In genomic region chr6:113195596-113195992, GRCm38 (mm10) we compare ENCODE assay signal across 8 mouse cellular contexts. TPM values are rescaled to one million over a fixed set of nuclear protein-coding genes. Genes with fewer than 3 reads are reported as not detected.
A peak's percentile ranks its signal among the peaks of the same experiment; 100 is the strongest.
DNase-seq lines count a peak whose midpoint lies in the region; ATAC-seq and TF ChIP-seq lines count a peak whose summit lies in the region.

No protein-coding gene starts in this region.

- WGBS in cerebellum, adult 2 months: 3% methylated on average over 9 of the region's 9 CpGs
- WGBS in lung, postnatal 0 days: 15% methylated on average over 9 of the region's 9 CpGs
- WGBS in limb, embryonic 10.5 days: 22% methylated on average over 9 of the region's 9 CpGs
- 17% methylated on average over 9 of the region's 9 CpGs for WGBS in stomach, embryonic 14.5 days

- no peak for TF ChIP-seq POLR2A in cerebellum, adult 2 months (IDR thresholded peaks at IDR 0.05; ENCODE audit: borderline replicate concordance, insufficient read depth, low read length)

- no peak overlapping the region for H3K9ac ChIP-seq in lung, postnatal 0 days (replicated peaks; ENCODE audit: low read depth)
- H3K9ac ChIP-seq in stomach, embryonic 14.5 days (replicated peaks; ENCODE audit: low read depth, low read length): no peak overlapping the region

- no peaks in the 10 kb centered on the region for H3K36me3 ChIP-seq in lung, postnatal 0 days (ENCODE audit: insufficient read depth, low read length)
- no peaks in the 10 kb centered on the region for H3K36me3 ChIP-seq in limb, embryonic 10.5 days
- H3K36me3 ChIP-seq in stomach, embryonic 14.5 days (ENCODE audit: control insufficient read depth, insufficient read depth, low read length): no peaks in the 10 kb centered on the region

- TF ChIP-seq CTCF in cerebellum, adult 2 months (IDR thresholded peaks at IDR 0.05; ENCODE audit: borderline replicate concordance, insufficient read depth, low read depth, low read length): no peak
- no peak for TF ChIP-seq CTCF in lung, postnatal 0 days (IDR thresholded peaks at IDR 0.05)

- H3K4me2 ChIP-seq in lung, postnatal 0 days (replicated peaks; ENCODE audit: low read depth, low read length): peak overlapping the region; percentile 59; the same call in 1 of the 2 replicates
- peak overlapping the region; percentile 68 for H3K4me2 ChIP-seq in stomach, embryonic 14.5 days (replicated peaks; ENCODE audit: low read depth, low read length)

- H3K4me1 ChIP-seq in cerebellum, adult 2 months (ENCODE audit: control insufficient read depth, insufficient read depth, low read length): peaks cover 12% of the 10 kb centered on the region; the same call in 1 of the 2 replicates
- H3K4me1 ChIP-seq in lung, postnatal 0 days (ENCODE audit: insufficient read depth, low read depth, low read length): no peaks in the 10 kb centered on the region
- peaks cover 17% of the 10 kb centered on the region for H3K4me1 ChIP-seq in limb, embryonic 10.5 days
- H3K4me1 ChIP-seq in stomach, embryonic 14.5 days (ENCODE audit: control insufficient read depth, insufficient read depth, low read length): 0 out of 2 replicates have a peak, but pooled peaks cover 3% of the 10 kb centered on the region

- DNase-seq in cerebellum, adult 2 months: no peak
- no peak for DNase-seq in cerebellum, adult 8-10 months
- DNase-seq in lung, postnatal 0 days (ENCODE audit: low spot score): no peak
- no peak for DNase-seq in lung, postnatal 14 days
- no peak for DNase-seq in limb, embryonic 10.5 days (ENCODE audit: low spot score)
- no peak for DNase-seq in ovary, postnatal 36 days (ENCODE audit: low spot score)

- H3K27ac ChIP-seq in cerebellum, adult 2 months (ENCODE audit: insufficient read depth, low read length): peak overlapping the region; percentile 80
- H3K27ac ChIP-seq in lung, postnatal 0 days (ENCODE audit: low read length): no peak overlapping the region
- H3K27ac ChIP-seq in limb, embryonic 10.5 days: no peak overlapping the region
- no peak overlapping the region for H3K27ac ChIP-seq in stomach, embryonic 14.5 days (ENCODE audit: low read length)

- no peaks in the 10 kb centered on the region for H3K9me3 ChIP-seq in lung, postnatal 0 days (ENCODE audit: low read length)
- no peaks in the 10 kb centered on the region for H3K9me3 ChIP-seq in limb, embryonic 10.5 days (replicated peaks)
- no peaks in the 10 kb centered on the region for H3K9me3 ChIP-seq in stomach, embryonic 14.5 days (ENCODE audit: control insufficient read depth, low read depth, low read length)

- no peaks in the 10 kb centered on the region for H3K27me3 ChIP-seq in cerebellum, adult 2 months (ENCODE audit: control insufficient read depth, insufficient read depth, low read length)
- H3K27me3 ChIP-seq in lung, postnatal 0 days (replicated peaks; ENCODE audit: insufficient read depth, low read length): peaks cover 23% of the 10 kb centered on the region
- H3K27me3 ChIP-seq in limb, embryonic 10.5 days (ENCODE audit: low read depth, poor library complexity, severe bottlenecking): peaks cover 47% of the 10 kb centered on the region
- peaks cover 25% of the 10 kb centered on the region for H3K27me3 ChIP-seq in stomach, embryonic 14.5 days (ENCODE audit: control insufficient read depth, insufficient read depth, low read length)

- no peak for TF ChIP-seq EP300 in lung, postnatal 0 days (IDR thresholded peaks at IDR 0.05)

- H3K4me3 ChIP-seq in cerebellum, adult 2 months (replicated peaks; ENCODE audit: insufficient read depth, low read depth, low read length): peak overlapping the region; percentile 97
- H3K4me3 ChIP-seq in lung, postnatal 0 days (ENCODE audit: low read depth, low read length): 0 out of 2 replicates have a peak overlapping the region, but pooled peaks have one; percentile 34
- peak overlapping the region; percentile 64 for H3K4me3 ChIP-seq in limb, embryonic 10.5 days
- peak overlapping the region; percentile 35; the same call in 1 of the 2 replicates for H3K4me3 ChIP-seq in stomach, embryonic 14.5 days (ENCODE audit: low read depth, low read length)

- no peak for ATAC-seq in lung, postnatal 0 days
- ATAC-seq in stomach, embryonic 14.5 days (ENCODE audit: insufficient number of reproducible peaks, insufficient read depth, low FRiP score, low read depth): no peak
- no peak for ATAC-seq in CD4-positive, CD25-positive, alpha-beta regulatory T cell, adult 4 months

RNA-seq across cellular contexts. Expression of gene Lhfpl4, which starts 0.4 kb away (rescaled TPM):
- 53.1 and 57.5 TPM in 2 replicates for polyA plus RNA-seq in cerebellum, adult 2 months (2012; rRNA removed)
- 0.25 and 0.39 TPM in 2 replicates for polyA plus RNA-seq in lung, postnatal 0 days (2015; fragmentation: Nextera tagmentation; extraction: Ambion mirVana)
- polyA plus RNA-seq in limb, embryonic 10.5 days (2016; fragmentation: Nextera tagmentation; extraction: Ambion mirVana): 1.3 and 1.5 TPM in 2 replicates
- 0.87 and 1.8 TPM in 2 replicates for polyA plus RNA-seq in stomach, embryonic 14.5 days (2014; fragmentation: Nextera tagmentation; extraction: Ambion mirVana)
- under 1 TPM in 1 of 2 experiments, not detected in 1; 0.90 TPM for polyA plus RNA-seq in CD4-positive, CD25-positive, alpha-beta regulatory T cell, adult 4 months (2017; shearing (Covaris generic))

RNA-seq across cellular contexts. Expression of gene Mtmr14, which starts 42.0 kb away (rescaled TPM):
- 23.8 and 24.2 TPM in 2 replicates for polyA plus RNA-seq in cerebellum, adult 2 months (2012; rRNA removed)
- polyA plus RNA-seq in lung, postnatal 0 days (2015; fragmentation: Nextera tagmentation; extraction: Ambion mirVana): 27.4 and 33.6 TPM in 2 replicates
- 45.5 and 48.9 TPM in 2 replicates for polyA plus RNA-seq in limb, embryonic 10.5 days (2016; fragmentation: Nextera tagmentation; extraction: Ambion mirVana)
- polyA plus RNA-seq in stomach, embryonic 14.5 days (2014; fragmentation: Nextera tagmentation; extraction: Ambion mirVana): 31.6 and 33.2 TPM in 2 replicates
- polyA plus RNA-seq in CD4-positive, CD25-positive, alpha-beta regulatory T cell, adult 4 months (2017; shearing (Covaris generic)): 10 to 100 TPM; 20.6 to 25.6 TPM

Comparison
In these comparisons a context has a peak if more than half of its experiments do, and no peak if none do; other contexts are left out.
1. H3K4me3 ChIP-seq: peak in every context shown above with its lines; median percentile 97 in cerebellum, adult 2 months; 64 in limb, embryonic 10.5 days; 35 in stomach, embryonic 14.5 days; 34 in lung, postnatal 0 days.
2. RNA of gene Lhfpl4, which starts 0.4 kb away (polyA plus RNA-seq): 53.1 to 57.5 TPM in cerebellum, adult 2 months; 1.3 to 1.5 TPM in limb, embryonic 10.5 days, 0.90 TPM in CD4-positive, CD25-positive, alpha-beta regulatory T cell, adult 4 months, 0.87 to 1.8 TPM in stomach, embryonic 14.5 days and 0.25 to 0.39 TPM in lung, postnatal 0 days; every median in the first group is over 10 times any median in the second.